Mouse (Mus musculus) intestine, embryonic 14.5 days (tissue): ENCODE data around the gene Nek8. TPM values are rescaled to one million over a fixed set of nuclear protein-coding genes. Genes with fewer than 3 reads are reported as not detected.
A peak's percentile ranks its signal among the peaks of the same experiment; 100 is the strongest.

Experiments
- ATAC-seq: fragments of 200-750 bp; cut with Nextera tagmentation; replicated peaks from 2 replicates; pipeline ENCODE4 v1.8.0; 2017; ENCODE audit warnings: low read depth, moderate number of reproducible peaks, moderate TSS enrichment, moderate library complexity; ENCODE audit not compliant: low FRiP score, low TSS enrichment
- DNase-seq: peaks from one replicate; pipeline ENCODE4 v3.0.0-alpha.2; 2018; ENCODE audit warnings: low spot score
- H3K27ac ChIP-seq: fragments of 300-500 bp; sonication (generic); 2 replicates; pipeline ENCODE4 v1.5.1; 2014; ENCODE audit warnings: low read depth, mild to moderate bottlenecking, control low read depth
- H3K27me3 ChIP-seq: fragments of 300-500 bp; sonication (generic); replicated peaks from 2 replicates; pipeline ENCODE4 v1.6.1; 2014; ENCODE audit warnings: low read length, control low read depth; ENCODE audit not compliant: control insufficient read depth, insufficient read depth
- H3K36me3 ChIP-seq: fragments of 300-500 bp; sonication (generic); 2 replicates; pipeline ENCODE4 v1.6.1; 2014; ENCODE audit warnings: low read length, control low read depth; ENCODE audit not compliant: control insufficient read depth, insufficient read depth
- H3K4me1 ChIP-seq: fragments of 300-500 bp; sonication (generic); replicated peaks from 2 replicates; pipeline ENCODE4 v1.6.1; 2014; ENCODE audit warnings: low read length, control low read depth, mixed read lengths; ENCODE audit not compliant: control insufficient read depth, insufficient read depth
- H3K4me2 ChIP-seq: fragments of 300-500 bp; sonication (generic); 2 replicates; pipeline ENCODE4 v1.6.1; 2014; ENCODE audit warnings: low read length
- H3K4me3 ChIP-seq: fragments of 300-500 bp; sonication (generic); 2 replicates; pipeline ENCODE4 v1.5.1; 2014; ENCODE audit warnings: low read depth, low read length, control low read depth, mixed read lengths
- H3K9ac ChIP-seq: fragments of 300-500 bp; sonication (generic); 2 replicates; pipeline ENCODE4 v1.6.1; 2014; ENCODE audit warnings: mild to moderate bottlenecking, low read length
- H3K9me3 ChIP-seq: fragments of 300-500 bp; sonication (generic); 2 replicates; pipeline ENCODE4 v1.6.1; 2016; ENCODE audit warnings: low read length, control low read depth; ENCODE audit not compliant: control insufficient read depth
- WGBS: fragments of 180-500 bp; shearing (Covaris S2); extraction: QIAGEN DNeasy Blood & Tissue Kit; methylation state at CpG from one replicate; pipeline ENCODE4 v1.1.7; 2014; 5-methylcytosine and 5-hydroxymethylcytosine counted together
- polyA plus RNA-seq: library from polyadenylated mRNA; unstranded; fragments of >200 nt; fragmentation: Nextera tagmentation; extraction: Ambion mirVana; gene quantifications from 2 replicates; pipeline ENCODE4 v1.2.1, GENCODE M21; 2014

Gene Nek8
- 15.2 and 15.4 TPM in 2 replicates for polyA plus RNA-seq

- DNase-seq, result peak; percentile 94
- WGBS, result under 1% methylated on average over 32 of the region's 32 CpGs
Measured at GRCm38 (mm10) chr11:78176402-78176862, at the start of gene Nek8, which contains the start of gene Tlcd1. Gene Nek8, minus strand, starts transcription at chr11:78176675. Gene Tlcd1, plus strand, starts transcription at chr11:78176711.

GRCm38 (mm10) chr11:78223586-78223985 is 47.1 kb upstream of the Nek8 start:
- Histone ChIP-seq H3K9me3 (no peaks in the 10 kb centered on the region), H3K27me3 (no peaks in the 10 kb centered on the region), H3K36me3 (peaks cover 98% of the 10 kb centered on the region), H3K4me1 (no peaks in the 10 kb centered on the region), H3K4me3 (no peak overlapping the region), H3K4me2 (no peak overlapping the region), H3K27ac (no peak overlapping the region), H3K9ac (no peak overlapping the region)
- ATAC-seq (no peak), DNase-seq (no peak)
- WGBS, result 93% methylated on average over 4 of the region's 4 CpGs

More at GRCm38 (mm10) chr11:78176402-78176862, at the start of gene Nek8, which contains the start of gene Tlcd1:
- Histone ChIP-seq H3K9me3 (no peaks in the 10 kb centered on the region), H3K36me3 (peaks cover 25% of the 10 kb centered on the region), H3K27ac (peak within 1 kb of the TSS; percentile 94), H3K4me1 (peaks cover 38% of the 10 kb centered on the region), H3K9ac (peak within 1 kb of the TSS; percentile 47), H3K4me2 (peak within 1 kb of the TSS; percentile 98), H3K4me3 (peak within 1 kb of the TSS; percentile 58), H3K27me3 (no peaks in the 10 kb centered on the region)
- peak; percentile 57; the same call in 1 of the 2 replicates for ATAC-seq

- no peaks in the 10 kb centered on the region for H3K27me3 ChIP-seq
- no peak for DNase-seq
- H3K4me1 ChIP-seq, result no peaks in the 10 kb centered on the region
- no peak overlapping the region for H3K27ac ChIP-seq
- no peaks in the 10 kb centered on the region for H3K9me3 ChIP-seq
- no peak overlapping the region for H3K4me2 ChIP-seq
- 88% methylated on average over 11 of the region's 11 CpGs for WGBS
- H3K36me3 ChIP-seq, result peaks cover 98% of the 10 kb centered on the region
- no peak for ATAC-seq
- no peak overlapping the region for H3K9ac ChIP-seq
- no peak overlapping the region for H3K4me3 ChIP-seq
Measured at GRCm38 (mm10) chr11:78215709-78216317, 39.3 kb upstream of the Nek8 start.

- Histone ChIP-seq H3K9ac (no peak overlapping the region), H3K4me2 (no peak overlapping the region), H3K4me3 (no peak overlapping the region), H3K27me3 (no peaks in the 10 kb centered on the region), H3K9me3 (no peaks in the 10 kb centered on the region), H3K36me3 (peaks cover 98% of the 10 kb centered on the region), H3K4me1 (no peaks in the 10 kb centered on the region), H3K27ac (no peak overlapping the region)
- DNase-seq, result no peak
- WGBS, result 94% methylated on average over 14 of the region's 14 CpGs
- ATAC-seq, result no peak
Measured at GRCm38 (mm10) chr11:78213086-78213817, 36.8 kb upstream of the Nek8 start.

- H3K27ac ChIP-seq, result no peak overlapping the region
- no peaks in the 10 kb centered on the region for H3K27me3 ChIP-seq
- no peak for DNase-seq
- WGBS, result 85% methylated on average over 5 of the region's 5 CpGs
- H3K36me3 ChIP-seq, result peaks cover 99% of the 10 kb centered on the region
- H3K4me2 ChIP-seq, result no peak overlapping the region
- H3K9me3 ChIP-seq, result no peaks in the 10 kb centered on the region
- no peak for ATAC-seq
- H3K4me3 ChIP-seq, result no peak overlapping the region
- no peaks in the 10 kb centered on the region for H3K4me1 ChIP-seq
- H3K9ac ChIP-seq, result no peak overlapping the region
Measured at GRCm38 (mm10) chr11:78211513-78211912, 35.0 kb upstream of the Nek8 start.

GRCm38 (mm10) chr11:78210615-78211014 is 34.1 kb upstream of the Nek8 start:
- H3K27ac ChIP-seq, result no peak overlapping the region
- no peaks in the 10 kb centered on the region for H3K9me3 ChIP-seq
- H3K4me1 ChIP-seq, result no peaks in the 10 kb centered on the region
- peaks cover 98% of the 10 kb centered on the region for H3K36me3 ChIP-seq
- WGBS, result 60% methylated on average over 7 of the region's 7 CpGs
- H3K27me3 ChIP-seq, result no peaks in the 10 kb centered on the region
- ATAC-seq (no peak), DNase-seq (no peak)
- no peak overlapping the region for H3K9ac ChIP-seq
- H3K4me2 ChIP-seq, result no peak overlapping the region
- no peak overlapping the region for H3K4me3 ChIP-seq

- WGBS, result 85% methylated on average over 6 of the region's 6 CpGs
- no peak overlapping the region for H3K4me3 ChIP-seq
- no peak overlapping the region for H3K9ac ChIP-seq
- H3K27me3 ChIP-seq, result no peaks in the 10 kb centered on the region
- no peak overlapping the region for H3K27ac ChIP-seq
- 0 out of 2 replicates have a peak, but pooled peaks cover 5% of the 10 kb centered on the region for H3K4me1 ChIP-seq
- no peaks in the 10 kb centered on the region for H3K9me3 ChIP-seq
- no peak overlapping the region for H3K4me2 ChIP-seq
- no peak for ATAC-seq
- H3K36me3 ChIP-seq, result peaks cover 98% of the 10 kb centered on the region
- DNase-seq, result no peak
Measured at GRCm38 (mm10) chr11:78209886-78210285, 33.4 kb upstream of the Nek8 start.

- H3K9me3 ChIP-seq, result no peaks in the 10 kb centered on the region
- no peaks in the 10 kb centered on the region for H3K27me3 ChIP-seq
- peaks cover 78% of the 10 kb centered on the region for H3K36me3 ChIP-seq
- H3K4me2 ChIP-seq, result no peak overlapping the region
- DNase-seq (no peak), ATAC-seq (no peak)
- H3K4me1 ChIP-seq, result 0 out of 2 replicates have a peak, but pooled peaks cover 5% of the 10 kb centered on the region
- WGBS, result 86% methylated on average over 7 of the region's 7 CpGs
- no peak overlapping the region for H3K4me3 ChIP-seq
- no peak overlapping the region for H3K27ac ChIP-seq
- H3K9ac ChIP-seq, result no peak overlapping the region
Measured at GRCm38 (mm10) chr11:78207190-78207589, 30.7 kb upstream of the Nek8 start.
